Mouse (Mus musculus) stomach, postnatal 0 days (tissue): ENCODE data around the gene Rps6ka5. TPM values are rescaled to one million over a fixed set of nuclear protein-coding genes. Genes with fewer than 3 reads are reported as not detected.

Experiments
- ATAC-seq: fragments of 200-750 bp; cut with Nextera tagmentation; 2 replicates; pipeline ENCODE4 v1.8.0; 2017; ENCODE audit not compliant: low FRiP score, low TSS enrichment
- DNase-seq: peaks from one replicate; pipeline ENCODE4 v3.0.0-alpha.2; 2016; ENCODE audit warnings: low spot score
- H3K27ac ChIP-seq: fragments of 300-500 bp; sonication (generic); replicated peaks from 2 replicates; pipeline ENCODE4 v1.5.1; 2014; ENCODE audit warnings: mild to moderate bottlenecking, control low read depth
- H3K27me3 ChIP-seq: fragments of 300-500 bp; sonication (generic); 2 replicates; pipeline ENCODE4 v1.6.1; 2014; ENCODE audit warnings: low read length; ENCODE audit not compliant: control insufficient read depth, insufficient read depth
- H3K36me3 ChIP-seq: fragments of 300-500 bp; sonication (generic); 2 replicates; pipeline ENCODE4 v1.6.1; 2014; ENCODE audit warnings: low read length, mixed read lengths; ENCODE audit not compliant: control insufficient read depth, insufficient read depth
- H3K4me1 ChIP-seq: fragments of 300-500 bp; sonication (generic); replicated peaks from 2 replicates; pipeline ENCODE4 v1.6.1; 2014; ENCODE audit warnings: antibody characterized with exemption; ENCODE audit not compliant: control insufficient read depth, insufficient read depth
- H3K4me2 ChIP-seq: fragments of 300-500 bp; sonication (generic); replicated peaks from 2 replicates; pipeline ENCODE4 v1.6.1; 2014; ENCODE audit warnings: low read depth, mild to moderate bottlenecking, control low read depth, moderate library complexity
- H3K4me3 ChIP-seq: fragments of 300-500 bp; sonication (generic); 2 replicates; pipeline ENCODE4 v1.5.1; 2014; ENCODE audit warnings: low read depth, low read length, control low read depth
- H3K9ac ChIP-seq: fragments of 300-500 bp; sonication (generic); 2 replicates; pipeline ENCODE4 v1.6.1; 2014; ENCODE audit warnings: mild to moderate bottlenecking, low read length, control low read depth, mixed read lengths
- H3K9me3 ChIP-seq: fragments of 300-500 bp; sonication (generic); 2 replicates; pipeline ENCODE4 v1.6.1; 2016; ENCODE audit warnings: low read length; ENCODE audit not compliant: control insufficient read depth
- CTCF ChIP-seq: IDR thresholded peaks from 2 replicates; pipeline ENCODE4 v1.5.1; 2016; ENCODE audit warnings: antibody characterized with exemption, low read depth, mild to moderate bottlenecking, moderate library complexity
- EP300 ChIP-seq: optimal IDR thresholded peaks from 2 replicates; pipeline ENCODE3; 2016; ENCODE audit warnings: antibody characterized with exemption
- WGBS: fragments of 180-500 bp; shearing (Covaris S2); extraction: QIAGEN DNeasy Blood & Tissue Kit; methylation state at CpG from one replicate; pipeline ENCODE4 v1.1.7; 2014; 5-methylcytosine and 5-hydroxymethylcytosine counted together
- polyA plus RNA-seq: library from polyadenylated mRNA; unstranded; fragments of >200 nt; fragmentation: Nextera tagmentation; extraction: Ambion mirVana; gene quantifications from 2 replicates; pipeline ENCODE4 v1.2.1, GENCODE M21; 2015

The Rps6ka5 gene
- polyA plus RNA-seq, 1 experiment from 2014 or later: 1.4 TPM

GRCm38 (mm10) chr12:100615251-100615650 is 111.5 kb downstream of the Rps6ka5 start:
- Histone ChIP-seq H3K4me1 (no peaks in the 10 kb centered on the region), H3K9me3 (no peaks in the 10 kb centered on the region), H3K36me3 (no peaks in the 10 kb centered on the region), H3K27me3 (no peaks in the 10 kb centered on the region), H3K27ac (no peak overlapping the region), H3K9ac (no peak overlapping the region), H3K4me3 (no peak overlapping the region), H3K4me2 (no peak overlapping the region)
- DNase-seq (no peak), ATAC-seq (no peak)
- TF ChIP-seq EP300: no peak
- 74% methylated on average over 2 of the region's 2 CpGs for WGBS

GRCm38 (mm10) chr12:100613878-100614277 is 112.9 kb downstream of the Rps6ka5 start:
- Histone ChIP-seq H3K9ac (no peak overlapping the region), H3K9me3 (no peaks in the 10 kb centered on the region), H3K4me1 (no peaks in the 10 kb centered on the region), H3K4me3 (no peak overlapping the region), H3K36me3 (no peaks in the 10 kb centered on the region), H3K4me2 (no peak overlapping the region), H3K27ac (no peak overlapping the region), H3K27me3 (no peaks in the 10 kb centered on the region)
- no peak for ATAC-seq
- WGBS: 86% methylated on average over 2 of the region's 2 CpGs
- no peak for DNase-seq
- TF ChIP-seq EP300 (no peak), CTCF (no peak)

- no peaks in the 10 kb centered on the region for H3K36me3 ChIP-seq
- H3K27ac ChIP-seq: no peak overlapping the region
- H3K4me2 ChIP-seq: no peak overlapping the region
- H3K9me3 ChIP-seq: no peaks in the 10 kb centered on the region
- WGBS: 69% methylated on average over 5 of the region's 5 CpGs
- TF ChIP-seq CTCF (no peak), EP300 (no peak)
- H3K9ac ChIP-seq: no peak overlapping the region
- ATAC-seq: no peak
- H3K4me3 ChIP-seq: no peak overlapping the region
- no peaks in the 10 kb centered on the region for H3K27me3 ChIP-seq
- no peak for DNase-seq
- no peaks in the 10 kb centered on the region for H3K4me1 ChIP-seq
Observed at GRCm38 (mm10) chr12:100613192-100613700, 113.5 kb downstream of the Rps6ka5 start.

GRCm38 (mm10) chr12:100609766-100610165 is 117.0 kb downstream of the Rps6ka5 start:
- 85% methylated on average over 5 of the region's 5 CpGs for WGBS
- TF ChIP-seq CTCF (no peak), EP300 (no peak)
- Histone ChIP-seq H3K27ac (no peak overlapping the region), H3K4me1 (no peaks in the 10 kb centered on the region), H3K4me3 (no peak overlapping the region), H3K9me3 (no peaks in the 10 kb centered on the region), H3K36me3 (no peaks in the 10 kb centered on the region), H3K9ac (no peak overlapping the region), H3K4me2 (no peak overlapping the region), H3K27me3 (no peaks in the 10 kb centered on the region)
- ATAC-seq (no peak), DNase-seq (no peak)

DNA sequence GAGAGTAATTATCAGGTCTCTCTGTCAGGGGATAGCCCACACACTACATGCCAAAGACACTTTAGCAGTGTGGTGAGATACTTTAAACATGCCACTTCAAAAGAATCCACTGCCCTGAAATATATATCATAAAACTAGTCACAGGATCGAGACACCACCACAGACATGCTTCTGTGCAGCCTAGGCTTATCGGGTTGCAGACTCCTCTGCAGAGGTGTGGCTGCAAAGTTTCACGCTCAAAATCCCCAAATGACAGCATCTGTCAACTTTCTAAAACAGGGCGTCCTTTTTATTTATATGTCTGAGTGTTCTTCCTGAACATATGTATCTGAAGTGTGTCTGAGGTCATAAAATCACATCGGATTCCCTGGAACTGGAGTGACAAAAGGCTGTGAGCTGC is 117.7 kb downstream of the Rps6ka5 start:
- TF ChIP-seq EP300: no peak
- TF ChIP-seq CTCF: no peak
- Histone ChIP-seq H3K4me2 (no peak overlapping the region), H3K27ac (no peak overlapping the region), H3K27me3 (no peaks in the 10 kb centered on the region), H3K9ac (no peak overlapping the region), H3K4me3 (no peak overlapping the region), H3K36me3 (no peaks in the 10 kb centered on the region), H3K4me1 (no peaks in the 10 kb centered on the region), H3K9me3 (no peaks in the 10 kb centered on the region)
- DNase-seq (no peak), ATAC-seq (no peak)
- WGBS: 49% methylated on average over 5 of the region's 5 CpGs

DNA sequence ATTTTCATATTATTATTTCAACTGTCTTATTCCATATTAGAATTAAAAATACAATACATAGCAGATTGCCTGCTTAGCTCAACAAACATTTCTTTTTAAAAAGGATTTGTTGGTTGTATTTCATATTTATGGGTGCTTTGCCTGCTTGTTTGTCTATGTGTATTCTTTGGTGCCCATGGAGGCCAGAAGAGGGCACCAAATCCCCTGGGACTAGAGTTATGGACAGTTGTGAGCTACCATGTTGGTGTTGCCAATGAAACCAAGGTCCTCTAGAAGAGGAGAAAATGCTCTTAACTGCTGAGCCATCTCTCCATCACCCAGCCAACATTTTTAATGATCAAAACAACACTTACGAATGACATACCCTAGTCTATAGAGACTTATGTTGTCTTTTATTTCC is 120.0 kb downstream of the Rps6ka5 start:
- TF ChIP-seq EP300 (no peak), CTCF (peak; percentile 59)
- DNase-seq: peak; percentile 18
- Histone ChIP-seq H3K27ac (no peak overlapping the region), H3K36me3 (no peaks in the 10 kb centered on the region), H3K9ac (no peak overlapping the region), H3K27me3 (no peaks in the 10 kb centered on the region), H3K4me2 (no peak overlapping the region), H3K4me3 (no peak overlapping the region), H3K9me3 (no peaks in the 10 kb centered on the region), H3K4me1 (no peaks in the 10 kb centered on the region)
- no peak for ATAC-seq
- 97% methylated on average over 1 of the region's 1 CpGs for WGBS
